Mouse (Mus musculus) T-cell, adult 66 days (primary cell): ENCODE results near the gene Skor1. TPM values are rescaled to one million over a fixed set of nuclear protein-coding genes. Genes with fewer than 3 reads are reported as not detected.

Experiments
- total RNA-seq, 2 experiments: library from RNA; stranded (reverse); gene quantifications; 3 replicates in 1 of 2; 4 replicates in 1 of 2; pipeline ENCODE4 v1.2.4; 2023

Skor1 gene
- total RNA-seq = under 1 TPM; 0.15 to 0.92 TPM

GRCm38 (mm10) chr9:63148410-63149371 lies at the start of gene Skor1:
Skor1 (minus strand) TSS chr9:63148961.

Other genes with a start within 250 kb of the Skor1 start
- gene Pias1, start 161.0 kb downstream of the Skor1 start, total RNA-seq = 100 to 1,000 TPM; 110 to 112 TPM
- gene Map2k5, start 228.9 kb upstream of the Skor1 start, total RNA-seq = 10 to 100 TPM; 49.1 to 49.8 TPM